Mouse (Mus musculus) kidney, adult 2 months (tissue): ENCODE measurements around the gene Gpd1.

Source experiments
- CTCF ChIP-seq: fragments of 200-500 bp; conservative IDR thresholded peaks from 2 replicates; pipeline ENCODE4 v1.5.1; 2011; ENCODE audit warnings: low read depth, mild to moderate bottlenecking, control low read depth, low read length, moderate library complexity, mixed read lengths; ENCODE audit not compliant: insufficient read depth, insufficient read length
- POLR2A ChIP-seq: fragments of 200-500 bp; IDR thresholded peaks from one replicate; pipeline ENCODE4 v1.6.1; 2011; ENCODE audit warnings: low read depth, low read length, control low read depth

DNA sequence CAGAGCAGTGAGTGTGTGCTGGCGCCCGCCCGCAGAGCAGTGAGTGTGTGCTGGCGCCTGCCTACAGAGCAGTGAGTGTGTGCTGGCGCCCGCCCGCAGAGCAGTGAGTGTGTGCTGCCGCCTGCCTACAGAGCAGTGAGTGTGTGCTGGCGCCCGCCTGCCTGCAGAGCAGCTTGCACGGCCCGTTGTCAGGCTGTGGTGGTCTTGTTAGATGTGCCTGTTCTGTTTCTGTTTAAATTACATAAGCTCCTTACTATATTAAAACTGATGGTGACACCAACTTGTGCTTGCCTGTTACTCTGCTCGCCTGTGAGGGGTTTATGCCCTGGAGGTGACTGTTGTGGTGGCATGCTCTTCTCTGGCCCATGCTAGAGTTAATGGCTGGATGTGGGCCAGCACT, 9.1 kb upstream of the Gpd1 start:
- TF ChIP-seq CTCF (no peak), POLR2A (no peak)
